Mouse (Mus musculus) kidney, embryonic 16.5 days (tissue): Measurements from ENCODE around the gene Gulp1. TPM values are rescaled to one million over a fixed set of nuclear protein-coding genes. Genes with fewer than 3 reads are reported as not detected.

Source experiments
- ATAC-seq: fragments of 200-750 bp; cut with Nextera tagmentation; 2 replicates; pipeline ENCODE4 v1.8.0; 2017; ENCODE audit warnings: moderate TSS enrichment; ENCODE audit not compliant: low FRiP score, low TSS enrichment
- H3K27ac ChIP-seq: fragments of 300-500 bp; sonication (generic); 2 replicates; pipeline ENCODE4 v1.5.1; 2014; ENCODE audit warnings: low read length
- H3K27me3 ChIP-seq: fragments of 300-500 bp; sonication (generic); 2 replicates; pipeline ENCODE4 v1.6.1; 2014; ENCODE audit warnings: low read length, control low read depth, mixed read lengths; ENCODE audit not compliant: insufficient read depth
- H3K36me3 ChIP-seq: fragments of 300-500 bp; sonication (generic); 2 replicates; pipeline ENCODE4 v1.6.1; 2014; ENCODE audit warnings: low read length, control low read depth, mixed read lengths; ENCODE audit not compliant: insufficient read depth
- H3K4me1 ChIP-seq: fragments of 300-500 bp; sonication (generic); 2 replicates; pipeline ENCODE4 v1.6.1; 2014; ENCODE audit warnings: low read length, control low read depth, mixed read lengths; ENCODE audit not compliant: insufficient read depth
- H3K4me2 ChIP-seq: fragments of 300-500 bp; sonication (generic); replicated peaks from 2 replicates; pipeline ENCODE4 v1.6.1; 2014; ENCODE audit warnings: low read depth, low read length
- H3K4me3 ChIP-seq: fragments of 300-500 bp; sonication (generic); 2 replicates; pipeline ENCODE4 v1.5.1; 2014; ENCODE audit warnings: mild to moderate bottlenecking, low read length
- H3K9ac ChIP-seq: fragments of 300-500 bp; sonication (generic); replicated peaks from 2 replicates; pipeline ENCODE4 v1.6.1; 2014; ENCODE audit warnings: low read length
- H3K9me3 ChIP-seq: fragments of 300-500 bp; sonication (generic); 2 replicates; pipeline ENCODE4 v1.6.1; 2016; ENCODE audit warnings: low read length, control low read depth
- WGBS: fragments of 180-500 bp; shearing (Covaris S2); extraction: QIAGEN DNeasy Blood & Tissue Kit; methylation state at CpG from one replicate; pipeline ENCODE4 v1.1.7; 2014; 5-methylcytosine and 5-hydroxymethylcytosine counted together
- polyA plus RNA-seq: library from polyadenylated mRNA; unstranded; fragments of >200 nt; fragmentation: Nextera tagmentation; extraction: Ambion mirVana; gene quantifications from 2 replicates; pipeline ENCODE4 v1.2.1, GENCODE M21; 2015

Gene Gulp1
- polyA plus RNA-seq, 1 experiment from 2014 or later: 23.8 TPM

DNA sequence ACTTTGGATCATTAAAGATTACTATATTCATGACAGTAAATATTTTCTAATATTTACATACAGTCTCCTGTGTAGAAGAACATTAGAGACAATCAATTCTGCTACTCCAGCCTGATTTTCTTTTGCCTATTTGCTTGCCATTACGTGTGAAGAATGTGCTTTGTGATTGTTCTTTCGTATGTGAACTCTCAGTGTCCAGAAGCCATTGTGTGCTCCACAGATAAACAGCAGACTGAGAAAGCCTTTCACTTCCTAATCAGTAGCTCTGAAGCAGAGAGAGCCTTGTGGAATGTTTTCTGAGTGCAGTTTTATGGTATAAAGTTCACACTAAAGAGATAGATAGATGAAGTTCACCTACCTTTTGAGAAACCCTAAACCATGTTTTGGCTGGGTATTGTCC is 131.2 kb downstream of the Gulp1 start:
- 74% methylated on average over 2 of the region's 2 CpGs for WGBS
- no peak overlapping the region for H3K4me3 ChIP-seq
- H3K36me3 ChIP-seq: no peaks in the 10 kb centered on the region
- no peak overlapping the region for H3K4me2 ChIP-seq
- no peak overlapping the region for H3K9ac ChIP-seq
- ATAC-seq: no peak
- no peaks in the 10 kb centered on the region for H3K27me3 ChIP-seq
- H3K4me1 ChIP-seq: no peaks in the 10 kb centered on the region
- H3K27ac ChIP-seq: no peak overlapping the region
- H3K9me3 ChIP-seq: no peaks in the 10 kb centered on the region

DNA sequence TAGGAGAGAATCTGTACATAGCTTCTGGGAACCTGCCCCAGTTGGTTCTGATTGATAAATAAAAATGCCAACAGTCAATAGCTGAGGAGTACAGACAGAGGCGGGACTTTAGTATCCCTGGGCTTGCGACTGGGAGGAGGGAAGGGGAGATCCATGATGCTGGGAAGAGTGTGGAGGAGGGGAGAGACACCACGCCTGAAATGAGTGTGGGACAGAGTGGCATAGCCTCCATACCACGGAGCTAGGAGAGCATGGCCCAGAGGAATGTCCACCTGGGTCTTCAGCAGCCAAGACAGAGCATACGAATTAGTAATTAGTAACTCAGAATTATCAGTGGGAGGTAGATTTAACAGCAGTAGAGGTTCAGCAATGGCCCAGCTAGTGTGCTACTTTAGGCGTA is 132.4 kb downstream of the Gulp1 start:
- H3K9ac ChIP-seq: no peak overlapping the region
- no peak overlapping the region for H3K27ac ChIP-seq
- H3K4me2 ChIP-seq: no peak overlapping the region
- WGBS: 66% methylated on average over 6 of the region's 6 CpGs
- no peaks in the 10 kb centered on the region for H3K36me3 ChIP-seq
- no peaks in the 10 kb centered on the region for H3K9me3 ChIP-seq
- H3K27me3 ChIP-seq: no peaks in the 10 kb centered on the region
- no peaks in the 10 kb centered on the region for H3K4me1 ChIP-seq
- ATAC-seq: no peak
- no peak overlapping the region for H3K4me3 ChIP-seq

DNA sequence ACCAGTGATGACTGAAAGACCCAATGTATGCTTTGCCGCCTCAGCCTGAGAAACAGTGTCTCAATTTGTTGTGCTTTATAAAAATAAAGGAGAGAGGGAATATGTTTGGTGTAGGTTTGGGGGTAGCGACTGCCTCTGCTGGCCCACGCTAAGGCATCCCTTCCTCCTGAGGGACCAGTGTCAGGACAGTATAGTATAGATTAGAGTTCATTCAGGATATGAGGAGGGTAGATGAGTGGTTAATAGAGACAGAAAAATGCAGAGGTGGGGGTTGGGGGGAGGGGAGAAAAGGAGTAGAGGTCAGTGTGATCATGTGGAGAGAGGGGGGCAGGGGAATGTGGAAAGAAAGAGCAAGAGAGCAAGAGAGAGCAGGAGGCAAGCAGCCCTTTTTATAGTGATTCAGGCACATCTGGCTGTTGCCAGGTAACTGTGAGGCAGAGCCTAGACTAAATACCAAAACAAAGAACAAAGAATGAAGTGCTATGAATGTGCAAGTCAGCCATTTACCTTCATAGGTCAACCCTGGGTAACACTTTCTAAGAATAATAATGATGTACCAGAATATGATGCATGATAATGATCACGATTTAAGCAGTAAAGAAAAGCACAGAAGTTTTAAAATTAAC is 169.6 kb downstream of the Gulp1 start:
- 76% methylated on average over 4 of the region's 4 CpGs for WGBS
- Histone ChIP-seq H3K36me3 (no peaks in the 10 kb centered on the region), H3K9ac (no peak overlapping the region), H3K27me3 (no peaks in the 10 kb centered on the region), H3K27ac (no peak overlapping the region), H3K4me2 (no peak overlapping the region), H3K4me3 (no peak overlapping the region), H3K9me3 (no peaks in the 10 kb centered on the region), H3K4me1 (no peaks in the 10 kb centered on the region)
- ATAC-seq: 0 out of 2 replicates have a peak, but pooled peaks have one; percentile 23

DNA sequence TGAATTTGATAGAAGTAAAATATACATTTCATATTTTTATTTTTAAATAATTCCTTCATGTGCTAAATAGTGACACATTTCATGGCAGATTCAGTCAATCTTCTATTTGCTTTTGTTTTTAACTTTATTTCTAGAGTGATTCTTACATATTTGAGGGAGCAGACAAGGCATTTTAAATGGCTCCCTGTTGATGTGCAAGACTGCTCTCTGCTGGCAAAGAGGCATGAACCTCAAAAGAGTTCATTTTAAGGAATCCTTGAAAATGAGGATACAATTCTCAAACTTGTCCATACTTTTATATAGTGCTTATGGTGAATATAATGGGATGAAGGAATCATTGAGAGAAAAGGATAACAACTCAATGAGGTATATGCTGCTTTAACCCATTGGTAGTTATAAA is 189.9 kb downstream of the Gulp1 start:
- Histone ChIP-seq H3K9ac (no peak overlapping the region), H3K4me3 (no peak overlapping the region), H3K4me1 (no peaks in the 10 kb centered on the region), H3K27me3 (no peaks in the 10 kb centered on the region), H3K27ac (no peak overlapping the region), H3K9me3 (no peaks in the 10 kb centered on the region), H3K4me2 (no peak overlapping the region), H3K36me3 (no peaks in the 10 kb centered on the region)
- no peak for ATAC-seq

DNA sequence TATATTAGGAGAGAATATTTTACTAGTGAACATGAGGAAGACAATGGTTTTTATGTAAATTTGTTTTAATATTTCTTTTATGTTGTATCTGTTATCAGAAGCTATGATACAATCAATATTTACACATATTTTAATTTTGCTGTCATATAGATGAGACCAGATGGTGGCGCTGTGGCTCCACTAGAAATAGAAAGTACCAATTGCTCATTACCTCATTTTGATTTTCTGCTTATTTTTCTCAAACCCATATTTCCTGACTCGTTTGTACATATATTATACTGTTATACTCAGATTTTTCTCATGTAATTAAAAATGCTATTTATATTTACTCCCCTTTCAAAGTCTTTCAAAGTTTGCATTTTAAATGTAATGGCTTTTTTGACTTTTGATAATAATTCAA is 194.4 kb downstream of the Gulp1 start:
- no peaks in the 10 kb centered on the region for H3K36me3 ChIP-seq
- no peak for ATAC-seq
- 5% methylated on average over 2 of the region's 2 CpGs for WGBS
- H3K4me3 ChIP-seq: no peak overlapping the region
- H3K27me3 ChIP-seq: no peaks in the 10 kb centered on the region
- 0 out of 2 replicates have a peak, but pooled peaks cover 2% of the 10 kb centered on the region for H3K4me1 ChIP-seq
- no peak overlapping the region for H3K4me2 ChIP-seq
- H3K27ac ChIP-seq: no peak overlapping the region
- H3K9ac ChIP-seq: no peak overlapping the region
- no peaks in the 10 kb centered on the region for H3K9me3 ChIP-seq

DNA sequence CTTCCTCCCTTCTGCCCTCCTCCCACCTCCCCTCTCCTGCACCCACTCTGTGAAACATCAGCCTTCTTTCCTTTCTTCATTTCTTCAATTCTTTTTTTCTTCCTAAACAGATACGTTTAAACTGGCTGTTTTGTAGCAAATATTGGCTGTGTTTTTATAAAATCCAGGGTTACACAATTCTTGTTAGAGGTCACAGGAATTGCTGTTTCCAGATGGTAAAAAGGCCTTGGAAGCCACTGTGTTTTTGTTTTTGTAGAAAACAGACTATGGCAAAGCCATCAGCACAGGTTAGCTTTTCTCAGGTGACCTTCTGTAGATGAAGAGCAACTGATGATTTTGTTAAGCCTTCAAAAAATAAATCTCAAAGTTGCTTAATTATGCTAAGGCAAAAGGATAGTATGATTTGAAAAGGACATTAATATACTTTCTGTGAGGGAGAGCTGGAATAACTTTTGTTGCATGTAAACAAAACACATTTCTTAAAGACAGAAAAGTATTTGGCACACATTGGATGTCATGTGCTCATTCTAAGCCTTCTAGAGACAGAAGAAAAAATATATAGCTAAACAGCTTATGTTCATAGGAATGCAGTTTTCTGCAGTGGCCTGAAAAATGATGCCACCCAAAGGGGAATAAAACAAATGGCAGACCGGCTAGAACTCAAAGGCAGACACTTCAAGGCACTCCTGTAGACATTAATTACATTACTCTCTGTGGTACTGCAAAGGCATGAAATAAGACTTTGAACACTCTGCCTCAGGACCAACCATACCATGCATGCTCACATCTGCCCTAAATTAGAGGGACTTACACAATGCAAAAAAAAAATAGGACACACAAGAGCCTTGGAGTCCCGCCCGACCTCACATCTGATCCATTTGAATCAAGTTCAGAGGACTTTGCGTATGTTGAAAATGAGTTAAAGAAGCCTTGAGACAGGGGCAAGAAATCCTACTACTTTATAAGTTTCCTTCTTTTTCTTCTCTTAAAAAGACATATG is 199.7 kb downstream of the Gulp1 start:
- Histone ChIP-seq H3K27me3 (no peaks in the 10 kb centered on the region), H3K4me2 (no peak overlapping the region), H3K27ac (peak overlapping the region; percentile 15; the same call in 1 of the 2 replicates), H3K4me1 (0 out of 2 replicates have a peak, but pooled peaks cover 4% of the 10 kb centered on the region), H3K9me3 (no peaks in the 10 kb centered on the region), H3K9ac (no peak overlapping the region), H3K36me3 (no peaks in the 10 kb centered on the region), H3K4me3 (no peak overlapping the region)
- ATAC-seq: no peak
- 51% methylated on average over 5 of the region's 5 CpGs for WGBS

DNA sequence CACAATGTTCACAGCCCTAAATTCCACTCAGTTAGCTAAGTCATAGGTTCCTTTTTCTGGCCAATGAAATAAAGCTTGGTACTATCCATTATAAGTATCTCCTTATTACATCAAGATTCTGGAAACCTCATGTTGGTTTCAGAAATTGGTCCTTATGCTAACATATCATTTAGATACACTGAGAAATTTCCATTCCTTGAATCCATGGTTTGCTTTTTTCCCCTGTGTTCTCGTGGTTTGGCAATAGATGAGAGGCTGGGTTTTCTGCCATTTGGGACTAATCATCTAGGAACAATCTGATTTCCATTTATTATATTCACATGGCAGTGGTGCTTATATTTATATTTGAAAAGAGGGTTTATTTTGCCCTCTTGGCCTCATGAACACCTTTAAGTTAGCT is 226.9 kb downstream of the Gulp1 start:
- Histone ChIP-seq H3K27me3 (no peaks in the 10 kb centered on the region), H3K9ac (no peak overlapping the region), H3K27ac (no peak overlapping the region), H3K4me2 (no peak overlapping the region), H3K9me3 (no peaks in the 10 kb centered on the region), H3K4me1 (no peaks in the 10 kb centered on the region), H3K36me3 (0 out of 2 replicates have a peak, but pooled peaks cover 3% of the 10 kb centered on the region), H3K4me3 (no peak overlapping the region)
- 88% methylated on average over 1 of the region's 1 CpGs for WGBS
- ATAC-seq: no peak

DNA sequence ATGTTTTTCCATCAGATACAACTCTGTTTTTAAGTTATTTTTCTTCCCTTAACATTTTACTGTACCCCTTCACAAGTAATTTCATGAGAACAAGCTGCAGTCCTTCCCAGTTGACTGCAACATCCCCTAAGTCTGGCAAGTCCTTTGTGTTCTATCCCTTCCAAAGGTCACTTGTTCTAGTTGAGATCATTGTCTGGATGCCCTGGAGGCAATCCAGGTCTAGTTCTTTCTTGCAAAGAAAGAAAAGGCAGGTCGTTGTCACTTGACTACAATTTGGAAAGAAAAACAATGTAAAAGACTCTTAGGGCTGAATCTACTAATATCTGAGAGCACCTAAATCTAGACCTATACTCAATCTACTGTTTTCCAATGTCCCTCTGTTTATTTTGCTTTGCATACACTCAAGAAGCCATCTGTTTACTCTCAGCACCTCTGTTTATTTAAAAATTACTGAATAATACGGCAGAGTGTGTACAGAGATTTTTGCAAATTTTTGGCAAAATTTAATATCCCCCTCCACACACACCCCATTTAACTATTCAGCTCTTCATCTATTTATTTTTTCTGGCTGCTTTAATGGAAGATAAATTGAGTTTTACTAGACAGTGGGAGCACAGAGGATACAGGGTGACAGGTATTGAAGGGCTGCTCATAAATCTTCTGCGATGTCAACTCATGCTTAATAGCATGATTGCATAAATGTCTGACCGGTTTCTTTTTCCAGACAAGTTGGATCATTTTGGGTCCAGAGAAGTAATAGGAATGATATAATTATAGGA is 252.5 kb downstream of the Gulp1 start:
- H3K4me1 ChIP-seq: no peaks in the 10 kb centered on the region
- H3K27ac ChIP-seq: no peak overlapping the region
- H3K27me3 ChIP-seq: no peaks in the 10 kb centered on the region
- no peak overlapping the region for H3K4me2 ChIP-seq
- H3K36me3 ChIP-seq: no peaks in the 10 kb centered on the region
- ATAC-seq: no peak
- H3K9me3 ChIP-seq: no peaks in the 10 kb centered on the region
- no peak overlapping the region for H3K4me3 ChIP-seq
- no peak overlapping the region for H3K9ac ChIP-seq
- 65% methylated on average over 4 of the region's 4 CpGs for WGBS

DNA sequence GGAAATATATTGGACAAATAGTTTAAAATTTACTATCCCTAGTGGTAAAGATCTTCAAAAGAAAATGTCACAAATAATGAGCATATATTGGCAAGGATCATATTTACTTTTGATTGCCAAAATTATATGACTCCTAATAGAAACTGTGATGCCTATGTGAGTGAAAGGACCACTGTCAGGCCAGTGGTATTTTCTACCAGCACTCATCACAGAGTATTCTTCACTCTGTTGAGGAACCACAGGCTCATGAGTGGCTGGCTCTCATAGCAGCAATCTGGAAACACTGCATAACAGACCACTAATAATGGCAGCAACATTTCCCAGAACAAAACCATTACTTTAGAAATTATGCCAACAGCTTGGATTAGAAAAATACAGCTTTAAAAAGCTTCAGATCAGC is 255.1 kb downstream of the Gulp1 start:
- no peaks in the 10 kb centered on the region for H3K4me1 ChIP-seq
- ATAC-seq: no peak
- H3K4me2 ChIP-seq: no peak overlapping the region
- H3K27ac ChIP-seq: no peak overlapping the region
- H3K36me3 ChIP-seq: no peaks in the 10 kb centered on the region
- H3K4me3 ChIP-seq: no peak overlapping the region
- no peaks in the 10 kb centered on the region for H3K9me3 ChIP-seq
- no peak overlapping the region for H3K9ac ChIP-seq
- no peaks in the 10 kb centered on the region for H3K27me3 ChIP-seq
